Mouse (Mus musculus): ENCODE measurements around the gene Lamb2. TPM values are rescaled to one million over a fixed set of nuclear protein-coding genes. Genes with fewer than 3 reads are reported as not detected.
A peak's percentile ranks its signal among the peaks of the same experiment; 100 is the strongest.

Gene Lamb2
- total and polyA plus RNA-seq, 2 experiments from 2014 or later = 16.0 to 77.5 TPM

DNA sequence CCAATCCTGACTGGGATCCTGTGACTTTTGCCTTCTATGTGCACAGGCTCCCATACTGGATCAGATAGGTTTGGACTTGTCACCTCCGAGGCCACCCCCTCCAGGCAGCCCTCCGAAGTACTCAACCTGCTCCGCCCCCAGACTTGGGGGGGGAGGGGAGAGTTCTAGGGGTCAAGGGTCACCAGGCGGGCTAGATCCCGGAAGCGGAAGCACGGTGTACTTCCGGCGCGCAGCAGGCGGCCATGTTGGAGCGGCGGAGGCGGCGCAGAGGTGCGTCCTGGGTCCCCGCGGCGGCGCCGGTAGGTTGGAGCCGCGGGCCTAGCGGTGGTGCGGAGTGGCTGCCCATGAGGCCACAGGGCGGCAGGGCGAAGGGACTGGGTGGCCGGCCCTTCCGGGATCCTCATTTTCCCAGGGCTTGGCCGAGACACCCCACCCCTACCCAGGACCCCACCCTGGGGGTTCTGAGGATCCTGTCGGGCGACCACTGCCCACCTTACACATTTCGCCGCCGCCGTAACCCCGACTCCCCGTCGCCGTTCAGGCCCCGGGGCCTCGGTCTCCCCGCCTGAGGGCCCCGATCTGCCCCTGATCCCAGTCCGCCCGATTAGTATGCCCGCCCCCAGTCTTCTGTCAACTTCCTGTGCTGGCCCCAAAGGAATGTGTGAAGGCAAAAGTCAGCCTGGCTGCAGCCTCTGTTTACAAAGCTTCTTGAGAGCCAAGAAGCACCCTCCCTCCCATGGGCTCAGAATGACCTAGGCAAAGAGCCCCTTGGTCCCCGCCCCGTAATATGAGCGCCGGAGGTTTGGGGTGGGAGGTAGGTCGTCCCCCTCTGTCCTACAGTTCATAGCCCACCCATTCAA is 19.0 kb upstream of the Lamb2 start, which contains the start of gene Ccdc71:
Gene Ccdc71 (plus strand): TSS at position 209 of the 860 bp plus-strand sequence.
- H3K4me1 ChIP-seq (ENCODE audit: insufficient read depth, low read length) = peaks cover 3% of the 10 kb centered on the region
- peak within 1 kb of the TSS; percentile 95 for H3K4me2 ChIP-seq (ENCODE audit: low read depth, low read length)
- ATAC-seq (peak; percentile 89), DNase-seq (ENCODE audit: low spot score) (peak; percentile 94)
- H3K36me3 ChIP-seq (ENCODE audit: insufficient read depth, low read length) = peaks cover 18% of the 10 kb centered on the region; the same call in 1 of the 2 replicates
- WGBS = 1% methylated on average over 39 of the region's 52 CpGs
- no peaks in the 10 kb centered on the region for H3K9me3 ChIP-seq (ENCODE audit: low read length)
- H3K9ac ChIP-seq (replicated peaks; ENCODE audit: low read length) = peak within 1 kb of the TSS; percentile 89
- peak within 1 kb of the TSS; percentile 91 for H3K27ac ChIP-seq
- H3K4me3 ChIP-seq (ENCODE audit: low read length) = peak within 1 kb of the TSS; percentile 91
- TF ChIP-seq CTCF (IDR thresholded peaks at IDR 0.05; ENCODE audit: low read depth) = no peak
- no peaks in the 10 kb centered on the region for H3K27me3 ChIP-seq (ENCODE audit: insufficient read depth, low read length)

DNA sequence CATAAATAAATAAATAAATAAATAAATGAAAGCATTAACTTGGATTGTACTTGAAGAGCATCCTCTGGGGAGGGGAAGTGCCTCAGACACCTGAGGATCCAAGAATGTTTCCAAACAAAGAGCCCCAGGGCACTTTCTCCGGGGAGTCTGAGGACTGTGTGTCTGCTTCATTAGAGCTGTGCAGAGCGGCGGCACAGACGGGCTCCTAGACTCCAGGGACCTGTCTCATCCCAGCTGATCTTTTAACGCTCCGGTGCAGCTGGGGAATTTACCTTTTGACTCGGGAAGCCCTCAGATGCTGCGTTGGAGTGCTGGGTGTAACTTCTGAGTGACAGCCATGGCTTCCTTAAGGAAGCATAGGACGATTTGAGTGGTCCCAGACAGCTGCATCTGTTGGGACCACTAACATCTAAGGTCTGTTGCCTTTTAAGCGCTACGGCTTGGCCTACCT is 18.3 kb upstream of the Lamb2 start, which contains the start of gene Klhdc8b:
Gene Klhdc8b (minus strand): TSS at position 401 of the 451 bp plus-strand sequence.
- DNase-seq (ENCODE audit: low spot score) = no peak
- no peak for TF ChIP-seq CTCF (IDR thresholded peaks at IDR 0.05; ENCODE audit: low read depth)
- Histone ChIP-seq H3K9ac (replicated peaks; ENCODE audit: low read length) (peak within 1 kb of the TSS; percentile 89), H3K4me2 (ENCODE audit: low read depth, low read length) (peak within 1 kb of the TSS; percentile 95), H3K4me3 (ENCODE audit: low read length) (peak within 1 kb of the TSS; percentile 91), H3K9me3 (ENCODE audit: low read length) (no peaks in the 10 kb centered on the region), H3K36me3 (ENCODE audit: insufficient read depth, low read length) (peaks cover 19% of the 10 kb centered on the region; the same call in 1 of the 2 replicates), H3K4me1 (ENCODE audit: insufficient read depth, low read length) (peaks cover 3% of the 10 kb centered on the region), H3K27ac (peak within 1 kb of the TSS; percentile 91), H3K27me3 (ENCODE audit: insufficient read depth, low read length) (no peaks in the 10 kb centered on the region)
- ATAC-seq = no peak
- 22% methylated on average over 11 of the region's 11 CpGs for WGBS

DNA sequence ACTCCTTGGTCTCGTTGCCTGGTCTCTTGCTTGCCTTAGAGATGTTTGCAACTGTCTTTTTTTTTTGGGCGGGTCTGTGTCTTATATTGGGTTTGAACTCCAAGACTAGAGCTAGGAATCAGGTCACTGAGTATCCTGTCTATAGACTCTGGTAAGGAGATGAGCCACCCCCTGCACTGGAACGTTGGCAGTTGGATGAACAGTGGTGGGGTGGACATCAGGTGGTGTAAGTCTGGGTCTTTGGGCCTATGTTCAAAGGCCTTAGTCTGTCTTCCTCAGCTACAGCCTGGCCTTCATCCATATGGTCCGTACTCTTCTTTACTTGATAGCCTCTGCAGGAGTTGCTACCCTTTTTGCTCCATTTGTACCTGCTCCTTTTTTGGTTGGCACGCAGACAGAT is 17.9 kb upstream of the Lamb2 start:
- DNase-seq (ENCODE audit: low spot score) (no peak), ATAC-seq (no peak)
- Histone ChIP-seq H3K9ac (replicated peaks; ENCODE audit: low read length) (no peak overlapping the region), H3K4me1 (ENCODE audit: insufficient read depth, low read length) (peaks cover 3% of the 10 kb centered on the region), H3K36me3 (ENCODE audit: insufficient read depth, low read length) (peaks cover 19% of the 10 kb centered on the region; the same call in 1 of the 2 replicates), H3K27ac (no peak overlapping the region), H3K27me3 (ENCODE audit: insufficient read depth, low read length) (no peaks in the 10 kb centered on the region), H3K4me3 (ENCODE audit: low read length) (peak overlapping the region; percentile 91; the same call in 1 of the 2 replicates), H3K9me3 (ENCODE audit: low read length) (no peaks in the 10 kb centered on the region), H3K4me2 (ENCODE audit: low read depth, low read length) (peak overlapping the region; percentile 95)
- TF ChIP-seq CTCF (IDR thresholded peaks at IDR 0.05; ENCODE audit: low read depth) = no peak
- 90% methylated on average over 5 of the region's 5 CpGs for WGBS

DNA sequence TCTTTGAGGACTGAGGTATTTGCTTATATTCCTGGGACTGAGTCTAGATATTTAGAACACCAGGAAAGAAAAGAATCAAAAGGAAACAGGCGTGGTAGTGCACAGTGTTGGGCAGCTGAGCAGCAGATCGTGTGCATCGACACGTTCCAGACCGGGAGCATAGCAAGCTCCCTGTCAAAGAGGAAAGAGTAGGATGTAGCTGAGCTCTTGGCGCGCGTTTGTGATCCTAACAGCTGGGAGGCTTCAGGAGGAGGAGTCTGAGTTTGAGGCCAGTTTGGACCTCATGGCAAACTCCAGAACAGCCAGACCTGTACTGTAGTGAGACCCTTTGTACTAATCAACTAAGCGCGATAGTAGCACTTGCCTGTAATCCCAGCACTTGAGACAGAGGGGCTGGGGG is 17.3 kb upstream of the Lamb2 start:
- Histone ChIP-seq H3K4me3 (ENCODE audit: low read length) (no peak overlapping the region), H3K4me1 (ENCODE audit: insufficient read depth, low read length) (peaks cover 3% of the 10 kb centered on the region), H3K4me2 (ENCODE audit: low read depth, low read length) (peak overlapping the region; percentile 95; the same call in 1 of the 2 replicates), H3K27me3 (ENCODE audit: insufficient read depth, low read length) (no peaks in the 10 kb centered on the region), H3K36me3 (ENCODE audit: insufficient read depth, low read length) (peaks cover 19% of the 10 kb centered on the region; the same call in 1 of the 2 replicates), H3K27ac (no peak overlapping the region), H3K9me3 (ENCODE audit: low read length) (no peaks in the 10 kb centered on the region), H3K9ac (replicated peaks; ENCODE audit: low read length) (no peak overlapping the region)
- no peak for ATAC-seq
- WGBS = 86% methylated on average over 10 of the region's 10 CpGs
- DNase-seq (ENCODE audit: low spot score) = no peak
- no peak for TF ChIP-seq CTCF (IDR thresholded peaks at IDR 0.05; ENCODE audit: low read depth)

DNA sequence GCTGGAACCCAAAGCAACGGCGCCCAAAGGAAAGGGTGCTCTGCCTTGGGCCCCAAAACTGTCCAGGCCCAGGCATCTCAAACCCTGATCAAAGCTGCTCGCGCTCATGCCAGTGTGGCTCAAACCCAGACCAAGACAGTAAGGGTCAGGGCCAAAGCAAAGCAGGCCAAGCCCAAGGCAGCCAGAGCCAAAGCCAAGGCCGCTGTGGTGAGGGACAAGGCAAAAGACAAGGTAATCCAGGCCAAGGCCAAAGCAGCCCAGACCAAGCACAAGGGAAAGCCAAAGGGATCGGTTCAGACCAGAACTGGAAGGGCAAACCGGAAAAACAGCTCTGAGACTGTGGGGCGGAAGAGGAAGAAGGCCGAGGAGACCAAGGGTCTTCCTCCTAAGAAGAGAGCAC is 15.8 kb upstream of the Lamb2 start:
- ATAC-seq (no peak), DNase-seq (ENCODE audit: low spot score) (no peak)
- H3K4me2 ChIP-seq (ENCODE audit: low read depth, low read length) = no peak overlapping the region
- peaks cover 3% of the 10 kb centered on the region for H3K4me1 ChIP-seq (ENCODE audit: insufficient read depth, low read length)
- WGBS = 97% methylated on average over 9 of the region's 9 CpGs
- no peaks in the 10 kb centered on the region for H3K9me3 ChIP-seq (ENCODE audit: low read length)
- no peak overlapping the region for H3K4me3 ChIP-seq (ENCODE audit: low read length)
- TF ChIP-seq CTCF (IDR thresholded peaks at IDR 0.05; ENCODE audit: low read depth) = no peak
- peaks cover 19% of the 10 kb centered on the region; the same call in 1 of the 2 replicates for H3K36me3 ChIP-seq (ENCODE audit: insufficient read depth, low read length)
- no peaks in the 10 kb centered on the region for H3K27me3 ChIP-seq (ENCODE audit: insufficient read depth, low read length)
- no peak overlapping the region for H3K27ac ChIP-seq
- no peak overlapping the region for H3K9ac ChIP-seq (replicated peaks; ENCODE audit: low read length)

DNA sequence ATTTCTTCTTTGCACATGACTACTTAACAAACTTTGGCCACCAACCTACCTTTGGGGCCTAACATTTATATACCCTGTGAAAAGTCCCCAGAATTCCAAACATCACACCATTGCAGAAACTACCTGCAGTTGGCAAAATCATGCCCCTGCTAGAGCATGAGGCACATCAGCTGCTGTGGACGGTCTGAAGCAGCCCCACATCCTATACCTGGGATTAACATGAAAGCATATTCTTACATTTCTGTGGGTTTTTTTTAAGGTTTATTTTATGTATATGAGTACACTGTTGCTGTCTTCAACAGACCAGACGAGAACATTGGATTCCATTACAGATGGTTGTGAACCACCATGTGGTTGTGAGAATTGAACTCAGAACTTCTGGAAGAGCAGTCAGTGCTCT is 13.3 kb upstream of the Lamb2 start:
- DNase-seq (ENCODE audit: low spot score) = no peak
- WGBS = 90% methylated on average over 2 of the region's 2 CpGs
- no peak overlapping the region for H3K27ac ChIP-seq
- no peaks in the 10 kb centered on the region for H3K9me3 ChIP-seq (ENCODE audit: low read length)
- H3K36me3 ChIP-seq (ENCODE audit: insufficient read depth, low read length) = peaks cover 19% of the 10 kb centered on the region; the same call in 1 of the 2 replicates
- no peaks in the 10 kb centered on the region for H3K27me3 ChIP-seq (ENCODE audit: insufficient read depth, low read length)
- no peak for TF ChIP-seq CTCF (IDR thresholded peaks at IDR 0.05; ENCODE audit: low read depth)
- no peak for ATAC-seq
- no peak overlapping the region for H3K4me3 ChIP-seq (ENCODE audit: low read length)
- H3K9ac ChIP-seq (replicated peaks; ENCODE audit: low read length) = no peak overlapping the region
- peaks cover 2% of the 10 kb centered on the region for H3K4me1 ChIP-seq (ENCODE audit: insufficient read depth, low read length)
- no peak overlapping the region for H3K4me2 ChIP-seq (ENCODE audit: low read depth, low read length)
